Mouse (Mus musculus) C2C12 (cell line): ENCODE results near the gene Fkbp6. TPM values are rescaled to one million over a fixed set of nuclear protein-coding genes. Genes with fewer than 3 reads are reported as not detected.

Experiments
- H3K27me3 ChIP-seq: one replicate; pipeline ENCODE4 v1.6.1; 2011; ENCODE audit not compliant: control insufficient read depth, insufficient read depth, insufficient read length
- H3K36me3 ChIP-seq: one replicate; pipeline ENCODE4 v1.6.1; 2011; ENCODE audit not compliant: control insufficient read depth, insufficient read depth
- H3K4me3 ChIP-seq: one replicate; pipeline ENCODE4 v1.5.1; 2011; ENCODE audit warnings: mild to moderate bottlenecking, control low read depth; ENCODE audit not compliant: poor library complexity, insufficient read depth, severe bottlenecking
- H3K79me2 ChIP-seq: one replicate; pipeline ENCODE4 v1.6.1; 2011; ENCODE audit not compliant: control insufficient read depth, insufficient read depth
- H3K79me3 ChIP-seq: one replicate; pipeline ENCODE4 v1.6.1; 2011; ENCODE audit warnings: low read depth, control low read depth
- H3ac ChIP-seq: one replicate; pipeline ENCODE3; 2011; ENCODE audit warnings: low read depth; ENCODE audit not compliant: control insufficient read depth, insufficient read length
- CEBPB ChIP-seq: IDR thresholded peaks from one replicate; pipeline ENCODE4 v1.6.1; 2011; ENCODE audit warnings: low read depth, mild to moderate bottlenecking, control low read depth, moderate library complexity
- CTCF ChIP-seq: IDR thresholded peaks from one replicate; pipeline ENCODE4 v1.5.1; 2011; ENCODE audit not compliant: control insufficient read depth, insufficient read depth, insufficient read length
- FOSL1 ChIP-seq: IDR thresholded peaks from one replicate; pipeline ENCODE4 v1.8.0; 2011; ENCODE audit warnings: mild to moderate bottlenecking, low read length; ENCODE audit not compliant: poor library complexity, insufficient read depth, severe bottlenecking
- MAX ChIP-seq: IDR thresholded peaks from one replicate; pipeline ENCODE4 v1.6.1; 2011; ENCODE audit warnings: mild to moderate bottlenecking, control low read depth
- MYOD1 ChIP-seq: IDR thresholded peaks from one replicate; pipeline ENCODE4 v1.6.1; 2011; ENCODE audit warnings: low read depth; ENCODE audit not compliant: control insufficient read depth, insufficient read length
- MYOG ChIP-seq: IDR thresholded peaks from one replicate; pipeline ENCODE4 v1.6.1; 2011; ENCODE audit not compliant: control insufficient read depth, insufficient read length; ENCODE audit errors: extremely low read depth
- USF1 ChIP-seq: IDR thresholded peaks from one replicate; pipeline ENCODE4 v1.6.1; 2011; ENCODE audit warnings: low read depth, mild to moderate bottlenecking, control low read depth, moderate library complexity
- polyA plus RNA-seq: library from polyadenylated mRNA; unstranded; fragments of >200 nt; fragmentation: generic; extraction: Trizol; gene quantifications from one replicate; pipeline ENCODE4 v1.2.1, GENCODE M21; 2012; ENCODE audit warnings: missing spikeins

Fkbp6 gene
- polyA plus RNA-seq, 1 experiment: not detected

DNA sequence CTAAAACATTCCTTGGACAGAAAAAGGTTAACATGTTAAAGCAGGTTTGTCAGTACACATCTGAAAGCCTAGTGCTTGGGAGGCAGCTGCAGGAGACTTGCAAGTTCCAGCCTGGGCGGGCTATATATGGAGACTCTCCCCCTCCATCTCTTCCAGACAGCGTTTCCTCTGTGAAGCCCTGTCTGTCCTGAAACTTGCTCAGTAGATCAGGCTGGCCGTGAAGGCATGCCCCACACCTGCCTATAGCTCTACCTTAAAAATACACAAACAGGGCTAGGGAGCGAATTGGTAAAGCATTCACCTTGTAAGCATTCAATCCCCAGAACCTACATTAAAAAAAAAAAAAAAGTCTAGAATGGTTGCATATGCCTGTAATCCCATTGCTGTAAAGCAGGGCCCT, 20.4 kb downstream of the Fkbp6 start:
- Histone ChIP-seq H3K27me3 (peaks cover 23% of the 10 kb centered on the region), H3K4me3 (no peak overlapping the region), H3K79me2 (no peaks in the 10 kb centered on the region), H3K79me3 (no peaks in the 10 kb centered on the region), H3ac (no peak overlapping the region), H3K36me3 (no peaks in the 10 kb centered on the region)
- TF ChIP-seq CTCF: no peak
- TF ChIP-seq USF1: no peak
- TF ChIP-seq MYOG: no peak
- no peak for TF ChIP-seq CEBPB
- no peak for TF ChIP-seq MYOD1
- no peak for TF ChIP-seq FOSL1
- TF ChIP-seq MAX: no peak

DNA sequence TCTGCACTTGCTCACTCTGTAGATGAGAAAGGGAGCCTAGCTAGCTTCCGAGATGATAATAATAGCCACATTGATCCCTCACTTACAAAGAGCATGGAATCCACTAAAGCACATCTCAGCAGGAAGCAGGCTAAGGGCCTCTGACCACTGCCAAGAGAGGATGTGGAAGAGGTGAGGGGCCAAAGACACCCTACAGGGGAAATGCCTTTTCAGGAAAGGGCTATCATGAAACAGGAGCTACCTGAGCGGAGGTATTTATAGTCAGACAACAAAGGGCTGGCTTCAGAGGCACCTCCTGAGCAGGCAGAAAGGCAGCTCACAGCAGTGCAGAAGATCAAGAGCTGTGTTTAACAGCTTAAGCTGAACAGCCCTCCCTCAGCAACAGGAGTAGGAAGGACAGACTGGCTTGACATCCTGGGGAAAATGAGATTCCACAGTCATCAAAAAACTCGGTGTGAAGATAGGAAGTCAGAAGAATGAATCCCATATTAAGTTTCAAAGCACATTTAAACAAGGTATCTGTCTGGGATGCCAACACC, 23.7 kb downstream of the Fkbp6 start:
- H3ac ChIP-seq: no peak overlapping the region
- peaks cover 29% of the 10 kb centered on the region for H3K27me3 ChIP-seq
- H3K4me3 ChIP-seq: no peak overlapping the region
- H3K79me3 ChIP-seq: no peaks in the 10 kb centered on the region
- TF ChIP-seq CTCF (no peak), MYOD1 (no peak), CEBPB (no peak), USF1 (no peak), FOSL1 (no peak), MAX (no peak), MYOG (no peak)
- H3K79me2 ChIP-seq: no peaks in the 10 kb centered on the region
- H3K36me3 ChIP-seq: no peaks in the 10 kb centered on the region

DNA sequence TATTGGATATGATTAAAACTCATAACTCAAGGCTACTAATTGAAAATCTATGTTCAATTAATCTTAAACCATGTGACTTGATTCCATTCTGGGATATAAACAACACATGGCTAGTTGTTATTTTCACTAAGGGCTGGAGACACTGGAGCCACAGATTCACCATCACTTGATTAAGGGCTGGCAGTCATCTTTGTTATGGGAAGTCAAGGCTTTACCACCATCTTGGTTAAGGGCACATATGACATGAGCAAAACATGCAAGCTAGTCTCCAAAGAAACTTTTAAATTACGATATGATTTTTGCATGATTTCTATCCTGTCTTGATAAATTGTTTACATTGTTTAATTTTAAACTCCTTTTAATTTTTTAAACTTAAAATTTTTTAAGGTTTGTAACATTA, 27.6 kb downstream of the Fkbp6 start:
- H3K4me3 ChIP-seq: no peak overlapping the region
- H3K36me3 ChIP-seq: no peaks in the 10 kb centered on the region
- no peaks in the 10 kb centered on the region for H3K79me3 ChIP-seq
- H3K79me2 ChIP-seq: no peaks in the 10 kb centered on the region
- no peak overlapping the region for H3ac ChIP-seq
- H3K27me3 ChIP-seq: peaks cover 45% of the 10 kb centered on the region
- TF ChIP-seq MYOG (no peak), USF1 (no peak), CTCF (no peak), FOSL1 (no peak), MAX (no peak), MYOD1 (no peak), CEBPB (no peak)

DNA sequence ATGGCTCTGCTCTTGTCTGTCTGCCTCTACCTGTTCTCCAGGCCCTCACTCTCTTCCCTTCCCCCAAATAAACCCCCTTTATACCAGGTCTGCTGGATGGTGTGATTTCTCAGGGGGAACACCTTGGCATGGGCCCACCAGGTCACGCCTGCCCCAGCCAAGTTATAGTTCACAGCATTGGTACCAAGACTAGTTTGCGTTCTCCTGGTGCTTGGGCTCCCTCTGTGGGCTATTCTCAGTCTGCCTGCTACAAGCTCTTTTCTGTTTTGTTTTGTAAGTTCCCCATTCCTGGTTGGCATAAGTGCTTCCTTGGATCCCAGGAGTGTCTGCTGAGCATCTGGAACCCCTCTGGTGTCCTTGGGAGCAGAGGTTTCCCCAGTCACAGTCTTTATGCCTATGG, 30.0 kb downstream of the Fkbp6 start:
- Histone ChIP-seq H3K4me3 (no peak overlapping the region), H3K79me3 (no peaks in the 10 kb centered on the region), H3K36me3 (no peaks in the 10 kb centered on the region), H3ac (no peak overlapping the region), H3K79me2 (no peaks in the 10 kb centered on the region), H3K27me3 (peaks cover 39% of the 10 kb centered on the region)
- TF ChIP-seq FOSL1 (no peak), MAX (no peak), MYOG (no peak), CTCF (no peak), USF1 (no peak)

DNA sequence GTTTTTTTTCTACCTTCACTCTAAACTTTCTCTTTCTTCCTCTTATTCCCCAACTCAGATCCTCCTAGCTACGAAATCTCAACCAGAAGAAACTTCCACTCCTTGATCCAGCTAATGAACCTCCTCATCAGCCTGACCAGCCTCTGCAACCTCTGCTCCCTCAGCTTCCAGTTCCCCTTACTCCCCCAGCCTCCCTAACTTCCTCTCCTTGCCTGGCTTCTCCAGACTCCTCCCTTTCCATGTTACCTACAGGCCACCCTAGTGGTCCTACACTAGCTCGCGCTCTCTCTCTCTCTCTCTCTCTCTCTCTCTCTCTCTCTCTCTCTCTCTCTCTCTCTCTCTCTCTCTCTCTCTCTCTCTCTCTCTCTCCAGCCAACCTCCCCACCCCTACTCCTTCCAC, 33.7 kb downstream of the Fkbp6 start:
- no peak overlapping the region for H3K4me3 ChIP-seq
- TF ChIP-seq CTCF: no peak
- TF ChIP-seq CEBPB: no peak
- no peak for TF ChIP-seq MYOG
- TF ChIP-seq MAX: no peak
- TF ChIP-seq MYOD1: no peak
- TF ChIP-seq USF1: no peak
- TF ChIP-seq FOSL1: no peak

More for the DNA sequence above, 33.7 kb downstream of the Fkbp6 start:
- Histone ChIP-seq H3K36me3 (no peaks in the 10 kb centered on the region), H3K79me3 (no peaks in the 10 kb centered on the region), H3K79me2 (no peaks in the 10 kb centered on the region), H3K27me3 (peaks cover 46% of the 10 kb centered on the region), H3ac (no peak overlapping the region)
